Mouse (Mus musculus): ENCODE data around the gene Lman1l. TPM values are rescaled to one million over a fixed set of nuclear protein-coding genes. Genes with fewer than 3 reads are reported as not detected.

Lman1l gene
- polyA plus RNA-seq, 1 experiment = not detected

DNA sequence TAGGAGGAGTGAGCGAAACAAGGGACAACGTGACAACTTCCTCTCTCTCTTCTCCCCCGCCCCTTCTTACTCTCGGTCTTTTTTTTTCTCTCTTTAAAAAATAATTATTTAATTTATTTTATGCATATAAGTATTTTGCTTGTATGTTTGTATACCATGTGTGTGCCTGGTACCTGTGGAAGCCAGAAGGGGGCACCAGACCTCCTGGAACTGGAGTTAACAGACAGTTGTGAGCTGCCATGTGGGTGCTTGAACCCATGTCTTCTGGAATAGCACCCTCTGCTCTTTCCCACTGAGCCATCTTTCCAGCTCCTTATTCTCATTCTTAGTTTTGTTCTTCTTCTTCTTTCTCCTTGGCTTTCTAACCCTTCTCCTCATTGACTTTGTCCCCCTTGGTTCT, 38.4 kb upstream of the Lman1l start:
- H3K9me3 ChIP-seq = peaks cover 7% of the 10 kb centered on the region; the same call in 1 of the 2 replicates
- no peak overlapping the region for H3K4me3 ChIP-seq (replicated peaks)
- H3K4me1 ChIP-seq = peaks cover 48% of the 10 kb centered on the region
- no peaks in the 10 kb centered on the region for H3K36me3 ChIP-seq (replicated peaks; ENCODE audit: low read length)
- no peaks in the 10 kb centered on the region for H3K27me3 ChIP-seq (replicated peaks)
- TF ChIP-seq FLI1 (IDR thresholded peaks at IDR 0.05; ENCODE audit: low read length) (no peak), GATA1 (IDR thresholded peaks at IDR 0.05; ENCODE audit: borderline replicate concordance, low read length) (no peak)

DNA sequence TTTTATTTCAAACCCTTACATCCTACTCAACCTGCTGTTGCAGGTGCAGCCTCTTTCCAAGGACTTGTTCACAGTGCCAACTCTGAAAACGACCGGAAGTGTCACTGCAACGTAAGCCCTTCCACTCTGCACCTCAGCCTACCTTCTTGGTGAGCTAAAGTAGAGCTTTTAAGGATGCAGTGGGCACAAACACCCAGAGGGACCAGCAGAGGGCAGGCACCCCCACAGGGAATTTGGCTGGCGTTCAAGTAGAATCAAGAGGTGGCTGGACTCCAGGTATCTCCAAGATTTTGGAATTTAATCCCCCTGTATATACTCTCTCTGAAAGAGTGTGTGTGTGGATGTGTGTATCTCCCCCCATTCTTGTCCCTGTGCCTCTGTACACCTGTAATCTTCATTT, 37.3 kb upstream of the Lman1l start:
- H3K9me3 ChIP-seq = no peaks in the 10 kb centered on the region
- no peak overlapping the region for H3K4me3 ChIP-seq (replicated peaks)
- TF ChIP-seq FLI1 (IDR thresholded peaks at IDR 0.05; ENCODE audit: low read length) (no peak), GATA1 (IDR thresholded peaks at IDR 0.05; ENCODE audit: borderline replicate concordance, low read length) (no peak)
- peaks cover 59% of the 10 kb centered on the region for H3K4me1 ChIP-seq
- H3K27me3 ChIP-seq (replicated peaks) = no peaks in the 10 kb centered on the region
- no peaks in the 10 kb centered on the region for H3K36me3 ChIP-seq (replicated peaks; ENCODE audit: low read length)

DNA sequence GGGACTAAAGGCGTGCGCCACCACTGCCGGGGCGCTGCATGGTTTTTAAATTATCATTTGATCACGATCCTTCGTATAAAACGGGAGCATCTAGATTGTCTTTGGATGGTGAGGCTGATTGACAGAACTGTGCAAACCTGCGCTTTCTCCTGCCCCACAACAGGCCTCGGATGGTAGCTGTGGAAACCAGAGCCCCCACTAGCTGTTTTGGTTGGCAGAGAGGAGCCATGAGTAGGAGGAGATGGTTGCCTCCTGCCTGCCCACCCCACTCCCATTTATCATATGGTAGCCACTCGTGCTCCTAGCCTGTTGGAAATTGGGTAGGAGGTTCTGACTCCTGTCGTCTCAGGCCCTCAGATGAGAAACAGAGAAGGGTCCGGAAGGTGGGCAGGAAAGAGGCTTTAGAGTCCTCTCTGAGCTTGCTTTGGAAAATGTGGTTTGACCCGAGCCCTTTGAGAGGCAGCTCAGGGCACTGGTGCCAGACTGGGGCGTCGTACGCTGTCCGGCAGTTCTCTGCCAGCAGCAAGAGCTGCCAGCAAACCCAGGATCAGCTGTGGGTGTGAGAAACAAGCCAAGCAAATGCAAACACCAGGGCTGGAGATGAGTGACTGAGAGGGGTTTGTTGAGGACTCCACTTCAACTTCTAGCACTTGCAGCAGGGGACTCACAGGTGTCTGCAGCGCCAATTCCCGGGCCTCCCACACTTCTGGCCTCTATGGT, 36.2 kb upstream of the Lman1l start:
- Histone ChIP-seq H3K4me1 (peaks cover 69% of the 10 kb centered on the region), H3K36me3 (replicated peaks; ENCODE audit: low read length) (no peaks in the 10 kb centered on the region), H3K9me3 (no peaks in the 10 kb centered on the region), H3K4me3 (replicated peaks) (no peak overlapping the region), H3K27me3 (replicated peaks) (no peaks in the 10 kb centered on the region)
- TF ChIP-seq FLI1 (IDR thresholded peaks at IDR 0.05; ENCODE audit: low read length) = no peak

DNA sequence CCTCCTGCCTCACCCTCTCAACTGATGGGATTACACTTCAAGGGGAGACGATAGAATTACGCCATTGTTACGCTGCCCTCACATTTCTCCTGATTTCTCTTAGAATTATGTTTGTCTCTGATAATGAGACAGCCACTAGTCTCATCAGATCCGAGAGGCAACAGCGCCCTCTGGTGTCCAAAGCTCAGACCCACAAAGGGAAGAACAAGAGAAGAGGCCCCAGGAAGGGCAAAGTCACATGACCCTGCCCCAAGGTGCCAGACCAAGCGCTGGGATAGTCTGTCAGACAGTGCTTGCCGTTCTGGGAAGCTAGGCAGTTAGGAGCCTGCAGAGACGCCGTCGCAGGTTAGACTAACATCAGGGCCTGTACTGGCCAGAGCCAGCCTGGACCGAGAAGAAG, 35.2 kb upstream of the Lman1l start:
- no peaks in the 10 kb centered on the region for H3K9me3 ChIP-seq
- TF ChIP-seq FLI1 (IDR thresholded peaks at IDR 0.05; ENCODE audit: low read length) (no peak), GATA1 (IDR thresholded peaks at IDR 0.05; ENCODE audit: borderline replicate concordance, low read length) (no peak)
- H3K4me3 ChIP-seq (replicated peaks) = peak overlapping the region; percentile 88
- no peaks in the 10 kb centered on the region for H3K36me3 ChIP-seq (replicated peaks; ENCODE audit: low read length)
- H3K27me3 ChIP-seq (replicated peaks) = no peaks in the 10 kb centered on the region
- peaks cover 71% of the 10 kb centered on the region for H3K4me1 ChIP-seq

DNA sequence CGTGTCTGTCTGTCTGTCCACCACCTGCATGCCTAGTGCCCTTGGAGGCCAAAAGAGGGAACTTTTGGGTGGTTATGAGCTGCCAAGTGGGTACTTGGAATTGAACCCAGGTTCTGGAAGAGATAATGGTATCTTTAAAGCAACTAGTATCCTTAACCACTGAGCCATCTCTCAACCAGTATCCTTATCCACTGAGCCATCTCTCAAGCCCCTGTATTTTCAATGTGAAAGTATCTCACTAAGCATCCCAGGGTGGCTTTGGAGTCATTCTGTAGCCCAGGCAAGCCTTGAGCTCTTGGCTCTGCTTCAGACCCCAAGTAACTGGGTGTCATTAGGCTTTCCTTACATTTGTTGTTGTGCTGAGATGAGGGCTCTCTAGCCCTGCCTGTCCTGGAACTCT, 34.4 kb upstream of the Lman1l start:
- Histone ChIP-seq H3K9me3 (no peaks in the 10 kb centered on the region), H3K36me3 (replicated peaks; ENCODE audit: low read length) (no peaks in the 10 kb centered on the region), H3K27me3 (replicated peaks) (no peaks in the 10 kb centered on the region), H3K4me3 (replicated peaks) (no peak overlapping the region), H3K4me1 (peaks cover 71% of the 10 kb centered on the region)
- TF ChIP-seq GATA1 (IDR thresholded peaks at IDR 0.05; ENCODE audit: borderline replicate concordance, low read length) = no peak
- no peak for TF ChIP-seq FLI1 (IDR thresholded peaks at IDR 0.05; ENCODE audit: low read length)

DNA sequence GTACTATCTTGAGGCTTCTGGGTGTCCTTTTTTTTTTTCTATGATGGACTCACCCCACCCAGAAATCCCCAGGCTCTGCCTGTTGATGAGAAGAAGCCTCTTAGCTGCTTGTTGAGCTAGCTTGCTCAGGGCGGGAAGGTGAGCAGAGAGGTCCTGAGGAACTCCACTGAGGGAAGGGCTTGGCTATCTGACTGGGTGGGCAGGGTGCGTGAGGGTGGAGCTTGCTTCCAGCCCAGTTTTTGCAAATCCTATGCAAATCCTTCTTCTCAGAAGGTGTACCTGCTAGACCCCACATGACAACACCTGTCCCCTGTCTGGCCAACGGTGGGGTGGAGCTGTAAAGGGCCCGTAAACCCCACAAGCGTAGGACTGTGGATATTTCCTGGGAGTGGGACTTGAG, 32.7 kb upstream of the Lman1l start, which contains the start of gene Csk:
Gene Csk, minus strand, starts transcription at position 349 of the 400 bp plus-strand sequence.
- Histone ChIP-seq H3K4me3 (replicated peaks) (no peak within 1 kb of the TSS), H3K36me3 (replicated peaks; ENCODE audit: low read length) (no peaks in the 10 kb centered on the region), H3K9me3 (no peaks in the 10 kb centered on the region), H3K4me1 (peaks cover 72% of the 10 kb centered on the region), H3K27me3 (replicated peaks) (no peaks in the 10 kb centered on the region)
- TF ChIP-seq GATA1 (IDR thresholded peaks at IDR 0.05; ENCODE audit: borderline replicate concordance, low read length) (no peak), FLI1 (IDR thresholded peaks at IDR 0.05; ENCODE audit: low read length) (no peak)

DNA sequence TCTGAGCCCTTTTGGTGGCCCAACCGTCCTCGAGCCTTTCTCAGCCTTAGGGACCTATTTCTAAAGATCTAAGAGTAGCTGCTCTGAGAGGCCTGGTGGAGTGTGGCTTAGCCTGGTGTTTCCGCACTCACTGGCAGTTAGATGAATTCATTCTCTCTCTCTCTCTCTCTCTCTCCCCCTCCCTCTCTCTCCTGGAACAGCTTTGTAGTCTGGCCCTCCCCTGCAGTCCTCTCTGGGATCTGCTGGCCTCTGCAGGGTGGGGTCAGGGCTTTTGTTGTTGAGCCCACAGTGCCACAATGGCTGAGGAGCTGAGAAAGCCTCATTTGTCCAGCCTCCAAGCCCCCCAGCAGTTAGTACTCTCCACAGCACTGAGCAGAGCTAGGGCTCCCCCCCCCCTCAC, 32.3 kb upstream of the Lman1l start:
- no peaks in the 10 kb centered on the region for H3K27me3 ChIP-seq (replicated peaks)
- H3K4me1 ChIP-seq = peaks cover 77% of the 10 kb centered on the region
- TF ChIP-seq FLI1 (IDR thresholded peaks at IDR 0.05; ENCODE audit: low read length) = no peak
- no peak for TF ChIP-seq GATA1 (IDR thresholded peaks at IDR 0.05; ENCODE audit: borderline replicate concordance, low read length)
- H3K36me3 ChIP-seq (replicated peaks; ENCODE audit: low read length) = no peaks in the 10 kb centered on the region
- H3K9me3 ChIP-seq = no peaks in the 10 kb centered on the region
- no peak overlapping the region for H3K4me3 ChIP-seq (replicated peaks)

DNA sequence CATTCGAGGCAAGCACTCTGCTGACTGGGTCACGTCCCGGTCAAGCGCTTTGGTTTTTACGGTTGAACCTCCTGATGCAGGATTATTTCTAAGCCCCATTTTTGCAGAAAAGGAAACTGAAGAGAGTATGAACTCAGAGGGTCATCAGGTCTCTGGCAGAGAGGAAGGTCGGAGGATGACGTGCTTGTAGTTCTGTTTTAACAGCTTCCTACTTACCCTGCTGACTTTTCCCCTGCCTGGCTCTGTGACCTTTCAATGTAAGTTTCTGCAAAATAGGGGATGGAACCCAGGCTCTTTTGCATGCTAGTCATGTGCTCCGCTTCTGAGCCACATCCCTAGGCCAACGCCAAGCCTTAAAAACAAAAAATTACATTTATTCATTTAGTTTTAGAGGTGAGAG, 31.8 kb upstream of the Lman1l start:
- Histone ChIP-seq H3K27me3 (replicated peaks) (no peaks in the 10 kb centered on the region), H3K9me3 (no peaks in the 10 kb centered on the region), H3K4me3 (replicated peaks) (no peak overlapping the region), H3K4me1 (peaks cover 82% of the 10 kb centered on the region), H3K36me3 (replicated peaks; ENCODE audit: low read length) (no peaks in the 10 kb centered on the region)
- TF ChIP-seq GATA1 (IDR thresholded peaks at IDR 0.05; ENCODE audit: borderline replicate concordance, low read length) = no peak
- TF ChIP-seq FLI1 (IDR thresholded peaks at IDR 0.05; ENCODE audit: low read length) = no peak

DNA sequence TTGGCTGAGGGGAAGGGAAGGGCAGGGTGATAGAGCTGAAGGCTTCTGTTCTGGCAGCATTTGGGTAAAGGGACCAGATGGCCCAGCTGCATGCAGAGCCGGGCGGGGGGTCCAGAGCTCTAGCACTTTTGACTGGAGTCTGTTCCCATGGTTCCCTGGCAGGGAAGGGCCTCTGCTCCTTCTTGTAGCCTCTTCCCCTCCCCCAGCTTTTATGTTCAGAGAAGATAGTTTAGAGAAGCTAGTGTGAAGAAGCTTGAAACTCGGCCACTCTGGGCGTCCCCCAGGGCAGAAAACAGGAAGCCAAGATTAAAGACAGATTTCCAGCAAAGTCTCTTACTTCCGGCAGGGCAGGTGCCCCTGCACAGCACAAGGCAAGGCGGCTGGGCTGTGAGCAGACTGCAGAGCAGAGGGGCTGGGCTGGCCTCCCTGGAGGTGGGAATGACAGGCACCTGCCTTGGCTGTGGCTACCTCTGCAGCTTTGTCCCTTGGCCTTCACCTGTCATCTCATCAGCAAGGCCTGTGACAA, 30.3 kb upstream of the Lman1l start:
- H3K4me3 ChIP-seq (replicated peaks) = peak overlapping the region; percentile 80
- no peaks in the 10 kb centered on the region for H3K9me3 ChIP-seq
- no peaks in the 10 kb centered on the region for H3K27me3 ChIP-seq (replicated peaks)
- no peaks in the 10 kb centered on the region for H3K36me3 ChIP-seq (replicated peaks; ENCODE audit: low read length)
- TF ChIP-seq GATA1 (IDR thresholded peaks at IDR 0.05; ENCODE audit: borderline replicate concordance, low read length) (no peak), FLI1 (IDR thresholded peaks at IDR 0.05; ENCODE audit: low read length) (no peak)
- H3K4me1 ChIP-seq = peaks cover 87% of the 10 kb centered on the region

DNA sequence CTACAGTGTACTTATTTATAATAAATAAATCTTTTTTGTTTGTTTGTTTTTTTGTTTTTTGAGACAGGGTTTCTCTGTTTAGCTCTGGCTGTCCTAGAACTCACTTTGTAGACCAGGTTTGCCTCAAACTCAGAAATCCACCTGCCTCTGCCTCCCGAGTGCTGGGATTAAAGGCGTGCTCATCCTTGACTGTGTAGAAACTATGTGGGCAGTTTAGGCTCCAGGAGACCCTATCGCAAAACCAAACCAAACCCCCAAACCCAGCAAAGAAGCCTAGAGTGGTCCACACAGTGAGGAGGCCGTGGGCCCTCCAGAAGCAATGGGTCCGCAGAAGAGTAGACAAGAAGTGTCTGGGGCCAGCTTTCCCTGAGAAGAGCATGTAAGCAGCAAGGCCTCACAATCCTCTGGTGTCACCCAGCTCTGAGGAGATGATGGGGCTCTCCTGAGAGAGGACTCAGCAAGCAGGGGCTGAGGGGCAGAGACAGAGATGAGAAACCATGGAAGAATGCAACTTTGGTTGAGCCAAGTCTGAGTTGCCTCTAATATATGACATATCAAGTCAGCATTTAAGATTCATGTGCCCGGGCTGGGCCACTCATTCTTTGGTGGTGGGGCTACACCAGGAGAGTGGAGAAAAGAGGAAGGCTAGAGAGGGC, 29.7 kb upstream of the Lman1l start:
- H3K4me3 ChIP-seq (replicated peaks) = peak overlapping the region; percentile 56
- no peaks in the 10 kb centered on the region for H3K27me3 ChIP-seq (replicated peaks)
- H3K36me3 ChIP-seq (replicated peaks; ENCODE audit: low read length) = no peaks in the 10 kb centered on the region
- TF ChIP-seq FLI1 (IDR thresholded peaks at IDR 0.05; ENCODE audit: low read length) (no peak), GATA1 (IDR thresholded peaks at IDR 0.05; ENCODE audit: borderline replicate concordance, low read length) (no peak)
- H3K9me3 ChIP-seq = no peaks in the 10 kb centered on the region
- H3K4me1 ChIP-seq = peaks cover 84% of the 10 kb centered on the region
